Mouse (Mus musculus): ENCODE measurements around the gene Qser1. TPM values are rescaled to one million over a fixed set of nuclear protein-coding genes. Genes with fewer than 3 reads are reported as not detected.

Qser1 gene
- total and polyA plus RNA-seq, 3 experiments, result 3.9 to 14.5 TPM; not detected in 1

GRCm38 (mm10) chr2:104742741-104743064 is 73.9 kb downstream of the Qser1 start, which contains the start of gene Depdc7 (continued):
- TF ChIP-seq USF2 (IDR thresholded peaks at IDR 0.05; ENCODE audit: borderline replicate concordance in 1 of 2, insufficient read depth in 1 of 2, low read depth in 1 of 2, low read length in 2 of 2), result peak in 1 of 2 experiments; percentile 68; a peak in 1 of 4 replicates
- peak; percentile 90 for TF ChIP-seq MAX (IDR thresholded peaks at IDR 0.05; ENCODE audit: low read length)

DNA sequence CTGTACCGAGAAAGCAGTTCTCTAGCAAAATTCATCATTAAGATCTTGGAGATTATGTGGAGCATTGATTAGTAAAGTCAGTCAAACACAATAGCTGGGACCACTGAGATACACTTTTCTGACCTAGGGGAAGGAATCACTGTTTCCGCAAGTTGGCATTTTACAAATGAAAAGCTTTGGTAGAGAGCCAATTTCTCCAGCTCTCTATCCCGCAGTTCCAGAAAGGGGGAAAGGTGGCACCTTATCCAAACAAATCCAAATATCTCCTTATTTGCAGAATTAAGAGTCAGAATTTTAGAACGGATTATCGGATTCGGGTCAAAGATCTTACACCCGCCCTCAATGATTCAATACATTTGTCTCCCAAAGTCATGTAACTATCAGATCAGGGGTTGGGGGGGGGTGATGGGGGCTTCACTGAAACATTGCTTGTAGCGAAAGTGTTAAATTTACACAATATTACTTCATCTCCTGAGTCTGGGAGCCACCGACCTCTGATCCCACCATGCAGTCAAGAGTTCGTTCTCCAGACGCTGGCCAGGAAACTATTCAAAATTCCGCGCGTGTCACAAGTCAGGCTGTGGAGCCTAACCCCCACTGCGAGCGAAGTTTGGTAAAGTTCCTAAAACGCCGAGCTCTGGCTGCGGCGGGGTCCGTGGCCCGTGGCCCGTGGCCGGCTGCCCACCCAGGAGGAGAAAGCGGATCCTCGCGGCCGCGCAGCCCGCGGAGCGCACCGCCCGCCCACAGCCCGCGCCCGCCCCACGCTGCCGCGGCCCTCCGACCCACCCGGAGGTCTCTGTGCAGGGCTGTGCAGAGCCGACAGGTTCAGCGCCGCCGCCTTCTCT is 74.4 kb downstream of the Qser1 start:
- H3K4me3 ChIP-seq (ENCODE audit: control insufficient read depth in 1 of 2, insufficient read depth in 1 of 2, low read depth in 2 of 2, low read length in 2 of 2), result peak overlapping the region; percentile 91 to 97
- no peaks in the 10 kb centered on the region for H3K9me3 ChIP-seq (replicated peaks; ENCODE audit: insufficient read depth, low read length)
- no peak for DNase-seq (ENCODE audit: low read depth, low spot score)
- H3K9ac ChIP-seq (ENCODE audit: control insufficient read depth, low read depth, low read length, poor library complexity, severe bottlenecking), result peak overlapping the region; percentile 97
- H3K27me3 ChIP-seq (ENCODE audit: control insufficient read depth in 1 of 2, insufficient read depth in 2 of 2, low read length in 2 of 2), result no peaks in the 10 kb centered on the region
- H3K79me2 ChIP-seq (ENCODE audit: control insufficient read depth, insufficient read depth, low read length, poor library complexity), result peaks cover 4% of the 10 kb centered on the region; the same call in 1 of the 2 replicates
- peaks cover 0 to 8% of the 10 kb centered on the region in 2 experiments; a peak in 3 of 4 replicates for H3K4me1 ChIP-seq (ENCODE audit: control insufficient read depth in 1 of 2, insufficient read depth in 2 of 2, low read length in 2 of 2)
- TF ChIP-seq ETS1 (IDR thresholded peaks at IDR 0.05; ENCODE audit: low read depth, low read length) (no peak), MAX (IDR thresholded peaks at IDR 0.05; ENCODE audit: low read length) (no peak), HCFC1 (IDR thresholded peaks at IDR 0.05; ENCODE audit: low read depth, low read length) (no peak), MAZ (IDR thresholded peaks at IDR 0.05; ENCODE audit: low read depth, low read length) (peak; percentile 21; the same call in 1 of the 2 replicates), MXI1 (IDR thresholded peaks at IDR 0.05; ENCODE audit: low read depth, low read length) (no peak; the same call in 1 of the 2 replicates), E2F4 (IDR thresholded peaks at IDR 0.05; ENCODE audit: borderline replicate concordance, low read depth, low read length) (no peak)
- no peak overlapping the region for H3K27ac ChIP-seq (ENCODE audit: control insufficient read depth, low read depth, low read length)
- peaks cover 0 to 7% of the 10 kb centered on the region in 2 experiments; a peak in 2 of 4 replicates for H3K36me3 ChIP-seq (ENCODE audit: control insufficient read depth in 1 of 2, insufficient read depth in 2 of 2, low read length in 2 of 2)

- Histone ChIP-seq H3K9me3 (replicated peaks; ENCODE audit: insufficient read depth, low read length) (no peaks in the 10 kb centered on the region), H3K4me1 (ENCODE audit: control insufficient read depth in 1 of 2, insufficient read depth in 2 of 2, low read length in 2 of 2) (peaks cover 0 to 5% of the 10 kb centered on the region in 2 experiments; a peak in 3 of 4 replicates), H3K79me2 (ENCODE audit: control insufficient read depth, insufficient read depth, low read length, poor library complexity) (peaks cover 4% of the 10 kb centered on the region; the same call in 1 of the 2 replicates), H3K4me3 (ENCODE audit: control insufficient read depth in 1 of 2, insufficient read depth in 1 of 2, low read depth in 2 of 2, low read length in 2 of 2) (no peak overlapping the region), H3K27ac (ENCODE audit: control insufficient read depth, low read depth, low read length) (no peak overlapping the region), H3K9ac (ENCODE audit: control insufficient read depth, low read depth, low read length, poor library complexity, severe bottlenecking) (no peak overlapping the region), H3K36me3 (ENCODE audit: control insufficient read depth in 1 of 2, insufficient read depth in 2 of 2, low read length in 2 of 2) (peaks cover 0 to 7% of the 10 kb centered on the region in 2 experiments; a peak in 2 of 4 replicates), H3K27me3 (ENCODE audit: control insufficient read depth in 1 of 2, insufficient read depth in 2 of 2, low read length in 2 of 2) (no peaks in the 10 kb centered on the region)
- TF ChIP-seq HCFC1 (IDR thresholded peaks at IDR 0.05; ENCODE audit: low read depth, low read length) (no peak), CTCF (IDR thresholded peaks at IDR 0.05 in 2 of 3, conservative IDR thresholded peaks at IDR 0.05 in 1 of 3; ENCODE audit: control insufficient read depth in 1 of 3, insufficient read depth in 1 of 3, low read depth in 2 of 3, low read length in 3 of 3, poor library complexity in 1 of 3, severe bottlenecking in 1 of 3) (no peak), MEF2A (IDR thresholded peaks at IDR 0.05; ENCODE audit: extremely low read depth, insufficient replicate concordance, low read depth, low read length, poor library complexity, severe bottlenecking) (no peak), POLR2AphosphoS5 (IDR thresholded peaks at IDR 0.05; ENCODE audit: borderline replicate concordance, low read depth, low read length) (no peak), MAFK (IDR thresholded peaks at IDR 0.05; ENCODE audit: borderline replicate concordance, low read depth, low read length) (no peak), ZMIZ1 (IDR thresholded peaks at IDR 0.05; ENCODE audit: low read depth, low read length) (no peak), ETS1 (IDR thresholded peaks at IDR 0.05; ENCODE audit: low read depth, low read length) (no peak), ELF1 (IDR thresholded peaks at IDR 0.05; ENCODE audit: low read depth, low read length) (no peak), POLR2AphosphoS2 (IDR thresholded peaks at IDR 0.05; ENCODE audit: low read length) (no peak), TAL1 (IDR thresholded peaks at IDR 0.05; ENCODE audit: low read length) (no peak), E2F4 (IDR thresholded peaks at IDR 0.05; ENCODE audit: borderline replicate concordance, low read depth, low read length) (no peak), MAX (IDR thresholded peaks at IDR 0.05; ENCODE audit: low read length) (no peak)
- no peak for DNase-seq (ENCODE audit: low read depth, low spot score)
Observed at GRCm38 (mm10) chr2:104741015-104741758, 75.4 kb downstream of the Qser1 start.
